Mouse (Mus musculus): ENCODE measurements at regions not wholly inside any gene's neighbourhood (a gene's known extent, or its start where the extent isn't known, plus 50 kb on each side); places are given as distances from the start of the nearest gene placed in this dataset.

DNA sequence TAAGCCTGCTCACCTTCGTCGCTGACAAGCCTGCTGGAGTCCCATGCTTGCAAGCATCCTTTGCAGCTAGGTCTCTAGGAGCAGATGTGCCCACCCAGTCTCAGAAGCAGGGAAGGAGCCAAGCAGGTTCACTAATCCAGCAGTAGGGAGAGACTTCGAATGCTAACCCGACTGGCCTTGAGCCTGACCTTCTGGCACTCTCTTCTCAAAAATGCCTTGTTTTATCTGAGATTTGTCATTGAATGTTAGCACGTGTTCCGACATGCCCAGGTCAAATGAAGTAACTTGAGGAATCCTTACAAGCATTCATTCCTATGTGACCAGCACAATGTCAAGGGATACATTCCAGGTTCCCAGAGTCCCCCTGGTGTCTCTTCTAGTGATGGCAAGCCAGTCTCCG lies 105.9 kb upstream of the Tmem189 start:
- H3K4me2 ChIP-seq (replicated peaks) = no peak overlapping the region
- H3K36me3 ChIP-seq = no peaks in the 10 kb centered on the region
- no peak overlapping the region for H3K27ac ChIP-seq (replicated peaks)
- H3K9ac ChIP-seq = no peak overlapping the region
- H3K4me3 ChIP-seq (replicated peaks) = no peak overlapping the region
- no peak for ATAC-seq (ENCODE audit: insufficient number of reproducible peaks, low FRiP score, low TSS enrichment, low read depth)
- no peaks in the 10 kb centered on the region for H3K9me3 ChIP-seq (replicated peaks)
- WGBS = 80% methylated on average over 7 of the region's 7 CpGs
- H3K4me1 ChIP-seq = peaks cover 14% of the 10 kb centered on the region
- H3K27me3 ChIP-seq = no peaks in the 10 kb centered on the region

DNA sequence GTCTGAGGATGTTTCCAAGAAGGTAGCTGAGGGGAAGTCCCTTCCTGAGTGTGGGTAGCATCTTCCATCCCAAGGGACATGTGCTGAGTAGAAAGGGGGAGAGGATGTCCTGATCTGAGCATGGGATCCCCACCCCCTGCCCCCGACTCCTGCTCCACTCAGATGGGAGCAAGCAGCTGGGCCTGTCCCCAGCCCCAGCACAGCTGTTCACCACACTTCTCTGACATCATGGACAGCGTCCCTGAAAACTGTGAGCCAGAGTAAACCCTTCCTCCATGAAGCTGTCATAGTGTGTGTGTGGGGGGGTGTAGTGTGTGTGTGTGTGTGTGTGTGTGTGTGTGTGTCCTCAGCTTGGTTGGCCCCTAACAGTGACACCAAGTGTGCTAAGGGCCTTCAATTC lies 104.3 kb upstream of the Tmem189 start:
- H3K4me2 ChIP-seq (replicated peaks) = no peak overlapping the region
- no peaks in the 10 kb centered on the region for H3K9me3 ChIP-seq (replicated peaks)
- 75% methylated on average over 2 of the region's 2 CpGs for WGBS
- ATAC-seq (ENCODE audit: insufficient number of reproducible peaks, low FRiP score, low TSS enrichment, low read depth) = no peak; the same call in 1 of the 2 replicates
- no peak overlapping the region for H3K27ac ChIP-seq (replicated peaks)
- H3K4me3 ChIP-seq (replicated peaks) = no peak overlapping the region
- no peak overlapping the region for H3K9ac ChIP-seq
- H3K4me1 ChIP-seq = peaks cover 26% of the 10 kb centered on the region
- no peaks in the 10 kb centered on the region for H3K36me3 ChIP-seq
- no peaks in the 10 kb centered on the region for H3K27me3 ChIP-seq

DNA sequence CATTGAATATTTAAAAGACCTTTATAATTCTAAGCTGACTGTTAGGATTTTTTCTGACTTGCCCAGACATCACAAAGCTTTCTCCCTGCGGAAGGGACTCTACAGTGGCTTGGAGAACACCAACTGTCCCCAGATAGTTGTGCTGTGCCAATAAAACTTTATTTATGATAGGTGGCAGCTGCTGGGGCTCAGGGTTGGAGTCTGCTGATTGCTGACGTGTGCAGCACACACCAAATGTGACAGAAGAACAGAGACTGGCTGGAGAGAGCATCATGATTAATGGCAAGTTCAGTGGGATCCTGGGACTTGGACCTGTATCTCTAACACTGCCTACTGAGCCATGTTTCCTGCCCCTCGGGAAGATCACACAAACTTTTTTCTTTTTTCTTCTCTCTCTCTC lies 103.1 kb upstream of the Tmem189 start:
- Histone ChIP-seq H3K4me2 (replicated peaks) (no peak overlapping the region), H3K9me3 (replicated peaks) (no peaks in the 10 kb centered on the region), H3K9ac (no peak overlapping the region), H3K27ac (replicated peaks) (no peak overlapping the region), H3K36me3 (no peaks in the 10 kb centered on the region), H3K4me3 (replicated peaks) (no peak overlapping the region), H3K27me3 (no peaks in the 10 kb centered on the region), H3K4me1 (peaks cover 15% of the 10 kb centered on the region)
- WGBS = 59% methylated on average over 3 of the region's 3 CpGs
- ATAC-seq (ENCODE audit: insufficient number of reproducible peaks, low FRiP score, low TSS enrichment, low read depth) = no peak

DNA sequence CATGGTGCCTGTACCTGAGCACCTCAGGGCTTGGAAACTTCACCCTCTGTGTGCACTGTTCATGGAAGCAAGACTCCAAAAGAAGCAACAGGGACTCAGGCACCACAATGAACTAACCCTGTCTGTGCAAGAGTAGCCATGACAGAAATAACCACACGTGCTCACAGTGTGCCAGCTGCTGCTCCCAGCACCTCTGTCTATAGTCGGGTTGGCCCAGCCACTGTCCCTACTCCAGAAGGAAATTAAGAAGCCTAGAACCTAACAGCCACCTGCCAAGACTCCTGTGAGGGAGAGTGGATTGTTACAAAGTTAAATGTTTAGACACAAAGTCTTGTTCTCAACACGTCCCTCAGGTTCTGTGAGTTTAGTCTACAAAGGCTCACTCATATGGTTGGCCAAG lies 102.7 kb upstream of the Tmem189 start:
- H3K36me3 ChIP-seq = no peaks in the 10 kb centered on the region
- WGBS = 45% methylated on average over 3 of the region's 3 CpGs
- no peak overlapping the region for H3K4me3 ChIP-seq (replicated peaks)
- H3K9me3 ChIP-seq (replicated peaks) = no peaks in the 10 kb centered on the region
- H3K4me1 ChIP-seq = peaks cover 12% of the 10 kb centered on the region
- ATAC-seq (ENCODE audit: insufficient number of reproducible peaks, low FRiP score, low TSS enrichment, low read depth) = no peak
- H3K27ac ChIP-seq (replicated peaks) = no peak overlapping the region
- no peak overlapping the region for H3K9ac ChIP-seq
- no peak overlapping the region for H3K4me2 ChIP-seq (replicated peaks)
- no peaks in the 10 kb centered on the region for H3K27me3 ChIP-seq

DNA sequence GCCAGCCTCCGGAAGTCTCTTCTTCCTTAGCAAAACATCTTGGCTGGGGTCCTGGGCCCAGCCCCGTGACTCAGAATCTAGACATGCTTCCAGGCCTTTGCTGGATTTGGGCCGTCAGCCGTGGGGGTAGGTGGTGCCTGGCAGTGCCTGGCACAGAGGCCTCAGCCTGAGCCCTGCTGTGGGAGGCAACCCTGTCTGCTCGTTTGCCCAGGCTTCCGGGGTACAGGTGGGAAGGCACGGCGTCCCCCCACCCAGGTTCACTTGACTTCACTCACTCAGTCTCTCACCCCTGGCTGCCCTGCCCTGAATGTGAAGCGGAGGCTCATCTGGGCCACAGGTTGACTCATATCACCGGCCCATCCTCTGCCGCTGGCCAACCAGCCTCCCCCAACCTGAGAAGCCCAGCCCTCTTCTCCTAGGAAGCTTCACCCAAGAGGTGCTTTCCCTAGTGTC lies 99.9 kb upstream of the Tmem189 start:
- no peak overlapping the region for H3K27ac ChIP-seq (replicated peaks)
- ATAC-seq (ENCODE audit: insufficient number of reproducible peaks, low FRiP score, low TSS enrichment, low read depth) = no peak
- H3K27me3 ChIP-seq = no peaks in the 10 kb centered on the region
- 77% methylated on average over 11 of the region's 11 CpGs for WGBS
- H3K4me2 ChIP-seq (replicated peaks) = no peak overlapping the region
- no peak overlapping the region for H3K4me3 ChIP-seq (replicated peaks)
- peaks cover 12% of the 10 kb centered on the region for H3K4me1 ChIP-seq
- H3K36me3 ChIP-seq = no peaks in the 10 kb centered on the region
- H3K9ac ChIP-seq = no peak overlapping the region
- H3K9me3 ChIP-seq (replicated peaks) = no peaks in the 10 kb centered on the region

DNA sequence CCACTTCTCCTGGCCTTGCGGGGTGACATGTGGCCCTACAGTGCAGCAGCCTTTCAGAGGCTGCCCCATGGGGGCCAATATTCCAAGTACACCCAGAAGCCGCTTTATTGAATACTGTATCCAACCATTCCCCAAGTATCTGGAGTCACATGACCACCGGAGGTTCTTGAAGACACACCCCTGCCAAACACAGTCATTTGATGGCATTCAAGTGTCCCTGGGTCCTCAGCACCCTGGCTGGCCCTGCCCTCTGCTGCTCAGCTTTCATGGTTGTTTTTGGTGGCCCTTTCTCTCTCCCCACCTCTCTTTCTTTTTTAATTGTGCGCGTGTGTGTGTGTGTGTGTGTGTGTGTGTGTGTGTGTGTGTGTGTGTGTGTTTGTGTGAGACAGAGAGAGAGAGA lies 97.3 kb upstream of the Tmem189 start:
- no peaks in the 10 kb centered on the region for H3K36me3 ChIP-seq
- H3K9me3 ChIP-seq (replicated peaks) = no peaks in the 10 kb centered on the region
- H3K27me3 ChIP-seq = no peaks in the 10 kb centered on the region
- H3K9ac ChIP-seq = no peak overlapping the region
- no peak overlapping the region for H3K4me2 ChIP-seq (replicated peaks)
- no peak overlapping the region for H3K27ac ChIP-seq (replicated peaks)
- WGBS = 92% methylated on average over 5 of the region's 5 CpGs
- ATAC-seq (ENCODE audit: insufficient number of reproducible peaks, low FRiP score, low TSS enrichment, low read depth) = no peak
- no peak overlapping the region for H3K4me3 ChIP-seq (replicated peaks)
- peaks cover 24% of the 10 kb centered on the region for H3K4me1 ChIP-seq

DNA sequence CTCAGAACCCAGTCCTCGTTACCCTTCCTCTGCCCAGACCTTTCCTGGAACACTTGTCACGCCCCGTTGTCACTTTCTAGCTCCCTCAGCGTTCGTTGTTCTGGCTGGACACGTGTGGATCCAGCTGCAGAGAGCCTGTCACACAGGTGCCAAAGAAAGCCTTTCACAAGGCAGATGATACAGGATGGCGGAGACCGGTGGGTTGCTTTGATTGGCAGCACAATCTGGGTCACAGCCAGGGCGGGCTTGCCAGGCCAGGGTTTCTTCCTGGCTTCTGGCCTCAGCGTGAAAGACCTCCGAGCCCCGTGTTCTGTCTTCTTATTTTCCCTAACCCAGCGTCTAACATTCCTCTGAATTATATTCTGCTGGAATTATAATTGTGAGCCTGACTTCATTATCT lies 94.7 kb upstream of the Tmem189 start:
- H3K9ac ChIP-seq = no peak overlapping the region
- no peak overlapping the region for H3K4me3 ChIP-seq (replicated peaks)
- no peaks in the 10 kb centered on the region for H3K9me3 ChIP-seq (replicated peaks)
- 72% methylated on average over 13 of the region's 13 CpGs for WGBS
- ATAC-seq (ENCODE audit: insufficient number of reproducible peaks, low FRiP score, low TSS enrichment, low read depth) = no peak
- H3K4me2 ChIP-seq (replicated peaks) = no peak overlapping the region
- H3K27me3 ChIP-seq = no peaks in the 10 kb centered on the region
- H3K4me1 ChIP-seq = peaks cover 37% of the 10 kb centered on the region
- H3K36me3 ChIP-seq = no peaks in the 10 kb centered on the region
- no peak overlapping the region for H3K27ac ChIP-seq (replicated peaks)

DNA sequence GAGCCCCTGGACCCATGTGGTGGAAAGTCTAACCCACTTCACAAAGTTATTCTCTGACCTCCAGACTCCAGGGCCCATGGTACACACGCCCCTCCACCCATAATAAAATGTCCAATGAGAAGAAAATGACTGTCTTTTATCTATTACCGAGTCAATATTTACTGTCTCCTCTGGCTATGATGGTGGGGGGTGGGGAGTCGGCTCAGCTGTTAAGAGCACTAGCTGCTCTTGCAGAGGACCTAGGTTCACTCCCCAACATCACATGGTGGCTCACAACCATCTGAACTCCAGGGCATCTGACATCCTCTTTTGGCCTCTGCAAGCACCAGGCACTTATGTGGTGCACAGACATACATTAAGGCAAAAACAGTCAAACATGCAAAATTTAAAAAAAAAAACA lies 93.8 kb upstream of the Tmem189 start:
- WGBS = 66% methylated on average over 3 of the region's 3 CpGs
- no peak overlapping the region for H3K9ac ChIP-seq
- no peaks in the 10 kb centered on the region for H3K36me3 ChIP-seq
- no peak overlapping the region for H3K4me3 ChIP-seq (replicated peaks)
- no peaks in the 10 kb centered on the region for H3K9me3 ChIP-seq (replicated peaks)
- H3K27ac ChIP-seq (replicated peaks) = no peak overlapping the region
- no peak for ATAC-seq (ENCODE audit: insufficient number of reproducible peaks, low FRiP score, low TSS enrichment, low read depth)
- no peak overlapping the region for H3K4me2 ChIP-seq (replicated peaks)
- H3K4me1 ChIP-seq = peaks cover 43% of the 10 kb centered on the region
- no peaks in the 10 kb centered on the region for H3K27me3 ChIP-seq

DNA sequence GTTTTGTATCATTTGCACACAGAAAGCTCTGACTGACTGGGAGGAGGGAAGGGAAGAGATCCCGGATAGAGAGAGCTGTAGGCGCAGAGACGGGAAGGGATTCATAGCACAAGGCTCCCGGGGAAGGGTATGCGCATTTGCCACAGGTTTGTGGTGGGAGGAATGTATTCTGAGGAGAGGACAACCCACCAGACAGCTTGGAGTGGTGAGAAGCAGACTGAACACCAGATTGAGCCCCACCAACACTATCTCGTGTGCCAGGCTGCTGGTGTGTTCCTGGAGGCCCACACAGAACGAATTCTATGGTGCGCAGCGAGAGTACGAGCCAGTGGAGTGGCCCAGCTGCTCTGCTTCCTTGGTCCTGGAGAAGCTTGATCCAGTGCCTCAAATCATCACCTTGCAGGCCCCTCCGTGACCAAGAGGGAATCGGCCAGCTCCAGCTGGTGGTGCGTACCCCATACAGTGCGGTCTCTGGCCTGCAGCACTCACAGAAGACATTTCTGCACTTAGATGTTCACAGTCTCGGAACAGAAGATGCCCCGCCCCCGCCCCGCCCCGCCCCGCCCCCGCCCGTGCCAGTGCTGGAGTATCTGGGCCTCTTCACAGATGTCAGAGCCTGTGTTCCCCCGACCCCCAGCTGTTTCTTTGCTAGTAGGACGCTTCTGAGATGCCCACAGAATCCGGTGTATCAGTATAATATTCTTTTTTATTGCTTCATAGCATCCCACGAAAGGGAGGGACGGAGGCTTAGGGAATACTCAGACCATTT lies 92.8 kb upstream of the Tmem189 start:
- WGBS = 28% methylated on average over 27 of the region's 27 CpGs
- Histone ChIP-seq H3K4me3 (replicated peaks) (no peak overlapping the region), H3K9ac (no peak overlapping the region), H3K36me3 (no peaks in the 10 kb centered on the region), H3K27me3 (no peaks in the 10 kb centered on the region), H3K4me2 (replicated peaks) (peak overlapping the region; percentile 13; the same call in 1 of the 2 replicates), H3K4me1 (peaks cover 52% of the 10 kb centered on the region), H3K27ac (replicated peaks) (peak overlapping the region; percentile 69), H3K9me3 (replicated peaks) (no peaks in the 10 kb centered on the region)
- no peak for ATAC-seq (ENCODE audit: insufficient number of reproducible peaks, low FRiP score, low TSS enrichment, low read depth)

DNA sequence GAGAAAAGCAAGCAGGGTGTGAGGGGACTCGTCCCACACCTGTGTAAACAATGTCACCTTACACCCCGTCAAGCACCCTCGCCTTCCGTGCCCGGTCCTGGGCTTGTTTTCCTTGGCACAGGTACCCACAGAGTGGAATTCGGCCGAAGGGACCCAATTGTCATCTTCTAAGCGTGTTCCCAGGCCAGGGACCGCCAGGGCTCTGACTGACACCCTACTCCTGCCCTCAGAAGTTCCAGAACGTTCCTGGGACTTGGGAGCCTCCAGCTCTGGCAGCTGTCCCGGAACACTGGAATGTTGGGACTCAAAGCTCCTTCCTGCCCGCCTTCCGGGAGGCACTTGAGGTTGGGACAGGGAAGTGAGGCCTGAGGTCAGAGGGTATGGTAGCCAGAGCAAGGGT lies 91.9 kb upstream of the Tmem189 start:
- Histone ChIP-seq H3K27me3 (no peaks in the 10 kb centered on the region), H3K4me3 (replicated peaks) (no peak overlapping the region), H3K9me3 (replicated peaks) (no peaks in the 10 kb centered on the region), H3K36me3 (no peaks in the 10 kb centered on the region), H3K4me1 (peaks cover 61% of the 10 kb centered on the region), H3K4me2 (replicated peaks) (no peak overlapping the region), H3K9ac (no peak overlapping the region), H3K27ac (replicated peaks) (peak overlapping the region; percentile 69)
- no peak for ATAC-seq (ENCODE audit: insufficient number of reproducible peaks, low FRiP score, low TSS enrichment, low read depth)
- 61% methylated on average over 13 of the region's 13 CpGs for WGBS

DNA sequence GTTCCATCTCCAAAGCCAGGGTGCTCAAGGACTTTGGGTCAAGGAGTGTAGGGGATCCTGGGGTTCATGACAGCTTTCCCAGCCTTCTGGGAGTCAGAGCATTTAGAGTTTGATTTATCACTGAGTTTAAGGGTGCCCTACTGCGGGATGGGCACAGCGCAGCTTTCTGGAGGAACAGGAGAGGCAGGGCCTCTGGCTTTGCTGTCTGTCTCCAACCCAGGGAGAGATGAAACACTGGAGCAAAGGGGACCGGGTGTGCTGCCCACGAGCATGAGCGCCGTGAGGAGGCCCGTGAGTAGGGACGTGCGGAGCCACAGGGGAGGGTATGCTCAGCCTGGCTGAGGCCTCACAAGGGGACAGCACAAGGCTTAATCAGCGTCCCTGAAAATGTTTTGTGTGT lies 89.1 kb upstream of the Tmem189 start:
- WGBS = 54% methylated on average over 10 of the region's 10 CpGs
- Histone ChIP-seq H3K27ac (replicated peaks) (peak overlapping the region; percentile 88; the same call in 1 of the 2 replicates), H3K9me3 (replicated peaks) (no peaks in the 10 kb centered on the region), H3K4me1 (peaks cover 81% of the 10 kb centered on the region), H3K9ac (no peak overlapping the region), H3K27me3 (no peaks in the 10 kb centered on the region), H3K4me2 (replicated peaks) (peak overlapping the region; percentile 73; the same call in 1 of the 2 replicates), H3K36me3 (no peaks in the 10 kb centered on the region), H3K4me3 (replicated peaks) (no peak overlapping the region)
- ATAC-seq (ENCODE audit: insufficient number of reproducible peaks, low FRiP score, low TSS enrichment, low read depth) = no peak

DNA sequence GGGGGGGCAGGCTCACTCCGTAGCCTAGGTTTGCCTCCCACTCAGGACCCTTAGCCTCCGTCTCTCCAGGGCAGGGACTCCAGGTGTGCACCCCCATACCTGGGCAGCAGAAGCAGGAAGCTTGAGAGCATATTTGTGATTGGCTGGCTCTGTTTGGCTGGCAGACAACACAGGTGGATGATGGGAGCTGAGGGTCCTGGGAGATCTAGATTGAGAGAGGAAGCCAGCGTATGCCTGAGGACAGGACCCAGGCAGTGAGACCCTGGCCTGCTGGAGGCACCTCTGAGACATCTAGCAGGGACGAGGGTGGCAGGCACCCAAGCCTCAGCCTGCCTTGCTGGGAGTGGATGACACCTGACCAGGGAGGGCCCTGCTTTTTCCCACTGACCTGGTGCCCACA lies 88.6 kb upstream of the Tmem189 start:
- ATAC-seq (ENCODE audit: insufficient number of reproducible peaks, low FRiP score, low TSS enrichment, low read depth) = no peak
- Histone ChIP-seq H3K27me3 (no peaks in the 10 kb centered on the region), H3K36me3 (no peaks in the 10 kb centered on the region), H3K4me2 (replicated peaks) (peak overlapping the region; percentile 73), H3K4me3 (replicated peaks) (peak overlapping the region; percentile 45), H3K9ac (no peak overlapping the region), H3K4me1 (peaks cover 84% of the 10 kb centered on the region), H3K27ac (replicated peaks) (peak overlapping the region; percentile 88), H3K9me3 (replicated peaks) (no peaks in the 10 kb centered on the region)
- 36% methylated on average over 4 of the region's 4 CpGs for WGBS
